Mouse (Mus musculus) skeletal muscle tissue, adult 2 months (tissue): Measurements from ENCODE around the gene Fzd7.

ENCODE experiments used
- DNase-seq: peaks from one replicate; pipeline ENCODE4 v3.0.0-alpha.2; 2012; ENCODE audit warnings: low read depth, low spot score

Fzd7 gene

DNA sequence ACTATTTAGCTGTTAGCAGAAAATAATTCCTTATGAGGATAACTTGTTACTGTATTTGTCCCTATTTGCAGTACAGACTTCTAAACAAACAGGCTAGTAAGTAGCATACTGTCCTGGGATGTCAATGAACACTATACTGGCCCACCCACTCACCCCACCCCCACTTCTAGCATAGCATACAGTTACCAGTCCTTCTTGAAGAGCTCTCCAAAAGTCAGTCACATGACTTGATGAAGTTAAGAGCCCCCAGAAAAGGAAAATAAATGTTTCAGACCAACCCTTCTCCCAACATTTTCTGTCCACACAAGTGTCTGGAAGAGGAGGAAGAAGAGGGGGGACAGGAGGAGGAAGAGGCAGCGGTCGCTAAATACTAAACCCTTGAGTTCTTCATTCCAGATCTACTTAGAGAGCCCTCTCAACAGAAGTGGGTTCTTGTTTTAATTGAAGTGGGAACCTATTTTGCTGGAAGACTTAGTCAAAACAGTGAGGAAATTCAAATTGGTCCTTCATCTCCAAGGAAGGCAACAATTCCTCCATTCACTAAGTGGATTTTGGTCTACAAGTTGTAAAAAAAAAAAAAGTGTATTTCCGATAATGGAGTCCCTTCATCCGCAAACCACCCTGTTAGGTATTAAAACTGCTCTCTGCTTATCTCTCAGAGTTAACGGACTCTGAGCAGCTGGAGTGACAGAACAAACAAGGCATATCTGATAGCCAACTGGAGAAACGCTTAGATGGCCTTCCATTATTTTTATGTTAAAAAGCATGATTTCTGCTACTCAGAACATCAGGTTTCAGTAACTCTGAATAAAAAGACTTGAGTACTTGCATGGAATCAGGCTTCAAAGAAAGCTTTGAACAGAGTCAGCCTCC, 15.8 kb downstream of the Fzd7 start:
- no peak for DNase-seq

DNA sequence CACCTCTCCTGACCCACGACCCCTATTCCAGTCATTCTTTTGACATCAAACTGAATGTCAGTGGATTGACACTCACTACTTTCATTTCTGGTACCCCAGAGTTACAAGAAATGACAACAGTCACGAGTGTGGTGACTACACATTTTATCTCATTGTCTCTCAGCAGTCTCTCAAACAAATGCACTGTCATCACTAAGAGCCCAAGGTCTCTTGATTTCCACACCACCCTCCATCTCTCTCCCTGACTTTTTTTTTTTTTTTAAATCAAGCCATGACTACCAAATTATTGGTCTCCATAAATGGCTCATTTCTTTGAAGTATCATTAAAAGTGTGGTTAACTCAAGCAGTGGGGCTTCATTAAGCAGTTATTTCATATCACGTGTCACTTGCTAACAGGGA, 17.1 kb downstream of the Fzd7 start:
- no peak for DNase-seq

DNA sequence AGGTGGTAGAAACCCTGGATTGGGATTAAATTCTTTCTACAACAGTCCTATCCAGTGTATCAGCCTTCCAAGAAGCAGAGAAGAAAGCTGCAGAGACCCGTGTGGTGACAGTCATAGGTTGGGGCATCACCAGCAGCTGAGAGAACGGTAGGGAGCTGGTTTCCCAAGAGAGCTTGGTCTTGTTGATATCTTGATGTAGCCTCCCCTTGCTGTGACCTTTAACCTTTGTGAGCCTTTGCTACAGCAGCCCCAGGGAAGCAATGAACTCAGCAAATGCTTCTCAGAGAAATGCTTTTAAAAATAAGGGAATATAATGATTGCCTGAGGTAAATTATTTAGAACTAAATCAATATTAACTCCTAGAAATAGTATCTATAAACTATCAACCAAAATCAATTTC, 20.1 kb downstream of the Fzd7 start:
- no peak for DNase-seq

DNA sequence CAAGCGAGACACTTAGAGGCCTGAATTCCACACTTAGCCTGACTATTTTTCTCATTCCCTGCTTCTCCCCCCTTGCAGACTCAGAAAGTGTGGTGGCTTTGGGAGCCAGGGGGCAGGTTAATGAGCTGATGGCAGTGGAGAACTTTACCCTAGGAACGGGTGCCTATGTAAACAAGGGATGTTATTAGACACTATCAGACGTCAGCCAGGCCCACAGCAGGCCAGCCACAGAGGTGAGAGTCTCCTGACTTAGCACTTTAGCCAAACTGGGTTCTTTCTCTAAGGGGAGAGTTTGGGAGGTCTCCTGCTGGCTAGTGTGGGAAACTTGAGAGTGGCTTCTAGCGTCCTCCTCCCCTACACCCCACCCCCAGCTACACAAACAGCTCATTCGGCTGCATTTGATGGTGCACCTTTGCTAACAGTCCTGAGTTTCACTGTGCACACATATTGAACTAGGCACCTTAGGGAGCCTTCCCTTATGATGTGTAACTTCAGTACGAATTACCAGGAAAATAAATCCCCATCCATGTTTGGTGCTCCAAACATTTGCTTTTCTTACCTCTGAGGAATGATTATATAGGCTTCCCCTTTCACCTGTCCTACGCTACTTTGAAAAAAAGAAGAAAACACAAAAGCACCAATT, 21.6 kb downstream of the Fzd7 start:
- peak; percentile 82 for DNase-seq

DNA sequence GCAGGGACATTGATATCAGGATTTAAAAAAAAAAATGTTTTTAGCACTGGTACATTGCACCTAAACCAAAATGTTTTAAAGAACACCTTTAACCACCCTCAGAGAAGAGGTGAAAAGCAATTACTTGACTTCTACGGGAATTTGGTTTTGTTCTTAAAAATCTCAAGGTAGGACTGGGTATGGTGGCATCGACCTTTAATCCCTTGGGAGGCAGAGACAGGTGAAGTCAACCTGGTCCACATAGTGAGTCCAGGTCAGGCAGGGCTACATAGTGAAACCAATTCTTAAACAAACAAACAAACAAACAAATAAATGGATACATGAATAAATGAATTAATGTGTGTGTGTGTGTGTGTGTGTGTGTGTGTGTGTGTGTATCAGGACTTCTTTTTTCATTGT, 22.1 kb downstream of the Fzd7 start:
- DNase-seq = no peak

DNA sequence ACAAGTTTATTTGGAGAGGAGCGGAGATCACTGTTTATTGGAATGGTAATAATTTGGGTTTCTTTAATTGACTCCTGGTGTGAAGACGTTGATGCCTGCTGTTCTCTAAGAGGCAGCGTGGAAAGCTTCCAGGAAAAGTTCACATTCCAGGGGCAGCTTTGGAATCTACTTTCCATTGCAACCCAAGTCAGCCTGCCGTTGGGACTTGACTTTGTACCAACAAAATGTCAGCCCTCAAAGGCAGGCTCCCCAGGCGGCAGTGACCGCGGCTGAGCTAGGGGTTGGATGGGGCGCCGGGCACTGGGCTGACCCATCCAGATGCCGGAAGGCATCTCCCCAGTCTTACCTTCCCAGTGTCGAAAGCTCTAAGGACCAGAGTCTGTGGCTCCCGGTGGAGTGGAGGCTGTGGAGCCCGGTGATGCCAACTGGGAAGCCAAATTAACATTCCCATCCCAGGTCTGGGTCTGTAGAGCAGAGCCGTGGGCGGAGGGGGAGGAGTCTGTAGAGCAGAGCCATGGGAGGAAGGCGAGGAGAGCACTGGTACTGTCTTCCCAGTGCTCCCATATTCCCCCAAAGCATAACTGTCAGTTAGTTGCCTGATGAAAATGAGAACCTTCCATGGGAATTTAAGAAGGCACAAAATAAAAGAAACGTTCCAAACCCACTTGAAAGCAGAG, 26.4 kb downstream of the Fzd7 start:
- peak; percentile 76 for DNase-seq

DNA sequence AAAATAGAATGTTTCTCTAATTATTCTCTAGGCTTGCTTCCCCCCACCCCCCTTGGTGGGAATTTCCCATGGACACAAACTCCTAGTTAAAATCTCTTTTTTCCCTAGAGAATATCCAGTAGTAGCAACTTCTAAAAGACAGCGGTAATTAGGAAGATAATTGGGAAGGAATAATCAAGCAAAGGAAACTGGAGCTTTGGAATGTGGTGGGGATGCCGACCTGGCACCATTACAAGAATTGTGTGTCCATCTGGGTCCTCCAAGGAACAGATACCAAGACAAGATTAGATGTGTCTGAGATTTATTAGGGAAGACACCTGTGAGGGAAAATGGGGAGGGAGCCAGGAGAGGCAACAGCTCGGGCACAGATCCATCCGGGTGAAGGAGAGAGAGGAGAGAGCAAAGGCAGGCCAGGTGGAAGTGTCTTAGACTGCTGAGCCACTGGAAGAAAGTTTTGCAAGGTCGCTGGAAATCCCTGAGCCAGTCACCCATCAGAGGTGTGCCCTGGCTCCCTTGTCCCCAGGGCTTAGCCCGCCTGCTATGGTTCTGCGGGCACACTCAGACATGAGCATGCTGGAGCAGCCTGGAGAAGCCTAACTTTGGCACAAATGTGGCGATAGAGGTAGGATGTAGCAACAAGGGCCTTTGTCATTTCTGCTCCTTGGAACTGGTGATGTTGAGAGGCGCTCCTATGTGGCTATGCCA, 29.5 kb downstream of the Fzd7 start:
- DNase-seq = peak; percentile 83

DNA sequence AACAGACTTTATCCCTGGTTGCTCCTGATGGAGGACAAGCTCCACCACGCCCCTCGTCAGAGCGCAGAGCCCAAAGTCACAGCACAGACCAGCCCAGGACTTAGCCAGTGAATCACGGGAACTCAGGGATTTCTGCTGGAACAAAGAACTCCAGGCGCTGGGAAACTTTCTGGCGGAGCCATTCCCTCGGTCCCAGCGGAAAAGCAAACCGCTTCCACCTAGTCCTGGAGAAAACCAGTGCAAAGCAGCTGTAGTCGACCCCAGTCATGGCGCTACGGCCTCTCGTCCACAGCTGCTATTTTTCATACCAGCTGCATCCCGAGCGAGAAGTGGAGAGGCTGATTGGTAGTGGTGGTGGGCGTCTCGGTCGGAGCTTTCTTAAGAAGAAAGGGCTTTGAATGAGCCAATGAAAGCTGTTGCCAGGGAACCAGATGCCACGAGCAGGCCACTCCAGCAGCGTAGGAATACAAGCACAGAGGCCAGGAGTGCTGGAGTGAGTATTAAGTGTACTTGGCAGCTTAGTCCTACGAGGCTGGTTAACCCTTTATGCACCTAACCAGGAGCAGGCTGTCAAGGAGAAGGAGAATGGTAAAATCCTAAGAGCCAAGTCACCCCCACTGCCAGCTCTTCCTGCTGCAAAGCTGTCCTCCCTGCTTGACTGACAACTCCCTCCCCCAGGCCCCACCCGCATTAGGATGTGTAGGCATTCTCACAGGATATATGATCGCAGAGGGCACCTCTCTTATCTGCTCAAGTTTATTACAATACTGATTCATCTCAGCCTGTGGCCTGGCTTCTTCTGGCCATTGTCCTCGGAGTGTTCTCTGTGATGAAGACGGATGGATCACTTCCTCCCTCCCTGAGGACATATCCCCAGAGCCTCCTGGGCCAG, 34.0 kb downstream of the Fzd7 start, which contains the start of gene Gm973:
Gm973 (plus strand) TSS at position 239 of the 892 bp plus-strand sequence.
- peak; percentile 72 for DNase-seq

DNA sequence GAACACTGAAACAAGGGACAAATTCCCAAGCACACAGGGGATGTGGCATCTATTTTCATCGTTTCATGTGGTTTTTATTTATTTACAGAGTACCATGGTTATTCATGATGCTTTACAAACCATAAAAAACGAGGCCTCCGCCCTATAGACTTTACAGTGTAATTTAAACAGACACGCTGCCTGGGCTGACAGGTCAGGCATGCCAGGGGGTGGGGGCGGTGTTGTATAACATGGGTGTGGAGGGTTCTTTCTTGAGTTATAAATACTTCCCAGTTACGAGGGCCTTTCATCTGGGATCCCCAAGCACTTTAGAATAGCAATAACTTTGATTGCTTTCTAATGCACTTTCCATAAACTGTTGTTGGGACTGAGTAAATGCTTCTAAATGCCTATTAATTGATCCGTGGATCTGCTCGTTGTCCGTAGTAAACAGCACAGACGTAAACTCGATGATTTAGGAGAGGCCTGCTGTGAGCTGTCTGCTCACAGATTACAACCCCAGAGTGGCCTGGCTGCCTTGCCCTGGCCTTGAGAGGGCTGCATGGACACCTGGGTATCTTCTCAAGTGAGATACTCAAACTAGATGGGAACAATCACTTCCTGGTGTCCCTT, 38.1 kb downstream of the Fzd7 start:
- DNase-seq = no peak

DNA sequence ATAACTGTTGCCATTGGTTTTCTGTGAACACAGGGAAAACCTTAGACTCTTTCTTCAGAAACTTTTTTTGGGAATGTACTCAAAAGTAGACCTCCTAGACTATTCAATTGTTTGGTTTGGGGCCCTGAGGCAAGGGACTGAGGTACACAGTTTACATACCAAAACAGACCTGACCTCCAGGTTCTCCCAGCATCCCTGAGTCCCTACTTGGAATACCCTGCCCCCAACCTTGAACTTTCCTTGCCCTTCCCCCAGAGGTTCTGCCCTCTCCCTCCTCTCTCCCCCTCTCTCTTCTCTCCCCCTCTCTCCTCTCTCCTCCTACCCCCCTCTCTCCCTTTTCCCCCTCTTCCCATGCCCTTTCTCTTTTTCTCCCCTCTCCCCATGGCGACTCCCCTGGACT, 40.2 kb downstream of the Fzd7 start:
- no peak for DNase-seq

DNA sequence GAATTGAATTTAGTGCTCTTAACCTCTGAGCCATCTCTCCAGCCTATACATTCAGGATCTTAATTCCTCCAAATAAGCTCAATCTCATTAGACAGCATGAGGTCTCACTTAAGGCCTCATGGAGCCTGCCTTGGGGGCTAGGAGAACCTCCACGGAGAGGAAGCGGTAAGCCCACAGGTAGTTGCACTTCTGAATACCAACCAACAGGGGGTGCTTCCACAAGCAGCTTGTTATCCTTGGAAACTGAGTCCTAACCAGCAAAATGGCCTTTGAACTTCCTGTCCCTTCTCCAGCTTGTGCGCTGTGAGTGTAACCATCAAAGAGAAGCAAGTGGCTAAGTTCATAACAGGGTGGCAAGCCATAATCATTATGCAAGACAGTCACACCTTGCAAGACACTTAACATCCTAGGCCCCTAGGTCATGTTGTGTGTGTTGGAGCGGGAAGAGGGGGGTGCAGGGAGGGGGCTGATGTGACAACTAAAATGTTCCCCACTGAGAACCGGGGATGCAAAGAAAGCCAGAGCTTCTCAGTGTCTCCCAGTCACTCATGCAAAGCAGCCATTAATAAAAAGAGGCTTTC, 41.2 kb downstream of the Fzd7 start:
- no peak for DNase-seq

DNA sequence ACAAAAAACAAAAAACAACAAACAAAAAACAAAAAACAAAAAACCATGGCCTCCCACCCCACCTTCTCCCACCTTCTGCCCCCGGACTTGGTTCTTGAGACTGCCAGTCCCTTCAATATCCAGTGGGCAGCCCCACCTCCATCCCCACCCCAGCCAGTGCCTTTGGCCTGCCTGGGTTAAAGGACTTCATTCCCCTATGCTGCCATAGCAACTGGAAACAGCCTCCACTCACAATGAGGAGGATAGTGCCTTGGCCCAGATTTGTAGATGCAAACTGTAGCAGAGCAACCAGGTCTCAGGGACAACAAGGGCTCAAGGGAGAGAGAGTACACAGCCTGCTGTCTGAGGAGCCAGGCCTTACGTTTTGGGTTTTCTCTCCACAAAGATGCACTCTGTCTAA, 41.8 kb downstream of the Fzd7 start:
- no peak for DNase-seq

DNA sequence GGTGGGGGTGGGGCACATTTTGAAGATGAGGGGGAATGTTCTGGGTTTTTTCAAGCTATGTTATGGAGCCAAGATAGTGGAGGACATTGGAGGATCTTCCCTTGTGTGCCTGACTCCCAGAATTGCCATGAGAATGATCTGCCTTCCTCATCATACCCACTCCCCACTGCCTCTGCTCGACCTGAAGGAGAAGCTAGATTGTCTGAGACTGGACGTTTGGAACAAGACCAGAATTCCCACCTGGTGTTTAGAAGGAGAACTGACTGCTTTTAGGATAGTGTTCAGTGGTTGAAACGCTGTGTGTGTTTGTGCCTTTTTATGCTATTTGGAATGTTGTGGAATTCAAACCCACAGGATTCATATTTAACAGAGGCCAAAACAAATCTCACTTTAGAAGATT, 42.5 kb downstream of the Fzd7 start:
- no peak for DNase-seq

DNA sequence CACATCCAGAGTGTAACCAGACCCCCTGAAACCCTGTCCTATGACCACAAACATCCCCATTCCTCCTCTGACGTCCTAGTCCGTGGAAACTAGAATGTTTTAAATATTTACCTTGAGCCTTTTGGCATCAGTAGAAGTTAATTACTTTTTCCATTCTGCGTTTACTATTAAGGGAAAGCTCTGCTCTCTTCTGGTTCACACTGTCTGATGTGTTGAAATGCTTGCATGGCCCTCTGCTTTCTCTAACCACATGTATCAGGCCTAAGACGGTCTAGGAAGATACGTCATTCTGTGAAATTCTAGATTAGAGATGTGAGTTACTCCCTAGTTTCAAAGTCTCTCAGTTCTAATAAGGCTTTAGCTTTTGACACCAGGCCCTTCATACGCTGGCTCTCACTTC, 45.0 kb downstream of the Fzd7 start:
- DNase-seq = no peak

DNA sequence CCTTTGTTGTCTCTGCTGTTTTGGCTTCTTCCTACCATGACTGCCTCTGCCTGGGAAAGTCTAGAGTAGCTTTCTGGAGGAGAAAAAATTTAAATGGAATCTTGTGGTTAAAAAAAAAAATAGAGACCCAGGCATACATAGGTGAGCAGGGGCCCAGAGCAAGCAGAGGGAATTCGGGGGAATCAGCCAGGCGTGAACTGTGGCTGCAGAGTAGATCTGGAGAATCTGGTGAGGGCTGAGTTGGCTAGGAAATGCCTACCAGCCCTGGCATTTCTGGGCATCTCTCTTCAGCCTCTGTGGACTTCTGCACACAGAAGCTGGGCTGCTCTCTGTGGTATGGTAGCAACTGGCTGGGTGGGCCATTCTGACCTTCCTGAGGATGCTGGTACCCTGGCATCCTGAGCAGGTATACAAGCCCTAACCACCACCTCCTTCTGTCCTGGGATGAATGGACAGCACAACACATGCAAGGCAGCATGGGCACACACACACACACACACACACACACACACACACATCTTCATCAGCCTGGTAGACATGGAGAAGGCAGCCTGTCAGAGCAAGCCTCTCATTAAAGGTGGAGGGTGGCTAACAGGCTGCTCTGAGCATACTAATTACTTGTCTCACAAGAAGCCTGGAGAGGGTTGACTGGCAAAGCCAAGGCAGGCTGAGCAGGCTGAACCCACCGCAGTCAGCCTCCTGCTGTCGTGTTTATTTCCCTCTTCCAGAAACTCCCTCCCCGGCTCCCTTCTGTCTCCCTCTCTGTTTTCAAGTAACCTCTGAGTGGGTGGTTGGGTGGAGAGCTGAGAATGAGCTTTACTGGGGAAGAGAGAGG, 53.0 kb downstream of the Fzd7 start:
- no peak for DNase-seq
